7 mouse cellular contexts compared by ENCODE assay signal in genomic region chr1:89644120-89644519, GRCm38 (mm10).
DNase-seq lines count a peak whose midpoint lies in the region; ATAC-seq lines count a peak whose summit lies in the region.

No protein-coding gene starts in this region.

- H3K27me3 ChIP-seq in hindbrain, embryonic 10.5 days (ENCODE audit: insufficient read depth, poor library complexity, severe bottlenecking), result no peaks in the 10 kb centered on the region

- ATAC-seq in erythroblast, adult 5-6 weeks (replicated peaks; ENCODE audit: low FRiP score, poor library complexity, severe bottlenecking), result peak; percentile 51

- H3K4me1 ChIP-seq in hindbrain, embryonic 10.5 days (replicated peaks), result peaks cover 23% of the 10 kb centered on the region; the same call in 1 of the 2 replicates

- no peaks in the 10 kb centered on the region for H3K9me3 ChIP-seq in hindbrain, embryonic 10.5 days

- 83% methylated on average over 11 of the region's 11 CpGs for WGBS in hindbrain, embryonic 10.5 days

- DNase-seq in T-cell, adult 2 months (ENCODE audit: low spot score), result peak; percentile 76
- DNase-seq in heart, postnatal 4 days, result peak; percentile 79
- peak; percentile 77 to 80 for DNase-seq in lung, adult 18-20 months
- DNase-seq in spleen, postnatal 4 days (ENCODE audit: low spot score in 2 of 2), result peak; percentile 38 to 71
- no peak for DNase-seq in right cerebral cortex, postnatal 4 days
- DNase-seq in hindbrain, embryonic 10.5 days (ENCODE audit: low spot score), result no peak

- H3K4me3 ChIP-seq in hindbrain, embryonic 10.5 days, result no peak overlapping the region

- H3K36me3 ChIP-seq in hindbrain, embryonic 10.5 days, result peaks cover 18% of the 10 kb centered on the region

- no peak overlapping the region for H3K27ac ChIP-seq in hindbrain, embryonic 10.5 days

Comparison
In these comparisons a context has a peak if more than half of its experiments do, and no peak if none do; other contexts are left out.
1. DNase-seq: peak in T-cell, adult 2 months (single experiment), heart, postnatal 4 days (single experiment), lung, adult 18-20 months (2 of 2) and spleen, postnatal 4 days (2 of 2); none in right cerebral cortex, postnatal 4 days (single experiment) and hindbrain, embryonic 10.5 days (single experiment).